Mouse (Mus musculus): ENCODE measurements around the gene Pex10.

The Pex10 gene

DNA sequence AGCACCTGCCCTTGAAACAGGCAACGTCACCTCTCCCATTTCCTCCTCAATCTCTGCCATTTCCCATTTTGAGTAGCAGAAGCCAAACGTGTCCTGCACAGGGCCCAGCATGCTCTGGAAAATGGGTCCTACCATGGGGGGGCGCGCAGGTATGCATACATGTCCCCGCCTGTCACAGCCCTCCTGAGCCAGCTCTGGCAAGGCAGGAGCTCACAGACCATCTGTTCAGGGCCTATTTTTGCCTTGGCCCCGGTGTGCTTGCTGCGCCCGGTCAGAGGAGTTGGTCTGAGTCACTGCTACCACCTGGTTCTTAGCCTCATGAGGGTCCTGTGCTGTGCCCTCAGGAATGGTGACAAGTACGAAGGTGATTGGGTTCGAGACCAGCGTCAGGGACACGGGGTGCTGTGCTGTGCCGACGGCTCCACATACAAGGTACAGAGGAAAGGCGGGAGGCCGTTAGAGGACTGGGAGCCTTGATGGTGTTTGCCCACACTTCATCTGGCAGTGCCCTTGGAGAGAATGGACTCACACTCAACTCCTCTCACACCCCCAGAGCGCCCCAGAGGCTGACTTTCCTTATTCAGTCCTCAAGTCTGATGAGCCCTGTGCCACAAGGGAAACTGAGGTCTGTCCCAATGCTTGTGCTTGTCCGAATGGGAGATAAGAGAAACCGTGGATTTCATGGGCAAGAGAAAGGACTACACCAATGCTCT lies 26.1 kb downstream of the Pex10 start:
- no peak for DNase-seq (ENCODE audit: low read depth, low spot score)

GRCm38 (mm10) chr4:155093431-155094149 lies 26.8 kb downstream of the Pex10 start:
- no peak for DNase-seq (ENCODE audit: low read depth, low spot score)

GRCm38 (mm10) chr4:155094565-155094964 lies 27.7 kb downstream of the Pex10 start:
- DNase-seq (ENCODE audit: low read depth, low spot score): no peak

- DNase-seq (ENCODE audit: low read depth, low spot score): peak; percentile 54
These were observed 28.6 kb downstream of the Pex10 start for GRCm38 (mm10) chr4:155095238-155095900.

DNA sequence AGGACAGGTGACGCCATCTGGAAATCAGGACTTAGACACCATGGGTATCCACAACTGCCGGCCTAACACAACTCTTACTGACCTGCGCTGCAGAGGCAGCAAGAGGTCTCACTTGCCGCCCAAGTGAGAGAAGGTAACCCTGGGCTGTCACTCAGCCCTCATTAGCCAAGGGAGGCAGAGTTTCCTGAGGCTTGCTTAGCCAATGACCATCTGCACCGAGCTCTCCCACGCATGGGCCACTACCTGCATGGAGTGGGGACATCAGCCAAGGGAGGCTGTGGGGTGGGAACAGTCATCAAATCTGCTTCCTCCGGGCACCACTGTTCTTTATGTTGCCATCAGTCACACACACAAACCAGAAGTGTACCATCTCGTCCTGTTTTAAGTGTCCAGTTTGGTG lies 29.2 kb downstream of the Pex10 start:
- no peak for DNase-seq (ENCODE audit: low read depth, low spot score)

- DNase-seq (ENCODE audit: low read depth, low spot score): no peak
These were observed 30.6 kb downstream of the Pex10 start for GRCm38 (mm10) chr4:155097452-155097851.

DNA sequence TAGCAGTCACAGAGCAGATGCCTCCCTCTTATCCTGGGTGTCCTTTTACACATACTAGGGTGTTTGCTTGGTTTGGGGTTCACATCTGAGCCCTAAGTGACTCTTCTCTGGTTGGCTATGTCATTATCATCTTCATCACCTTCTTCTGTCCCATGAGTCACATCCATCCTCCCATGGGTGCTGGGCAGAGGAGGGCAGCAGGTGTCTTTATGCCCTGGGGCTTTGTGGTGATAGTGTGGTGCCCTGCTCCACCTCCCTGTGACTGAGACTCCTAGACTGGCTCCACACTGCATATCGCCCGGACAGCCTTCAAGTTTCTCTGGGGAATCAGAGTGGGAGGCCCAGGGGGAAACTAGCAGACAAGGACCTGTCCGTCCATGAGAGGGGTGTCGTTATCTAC lies 31.8 kb downstream of the Pex10 start:
- no peak for DNase-seq (ENCODE audit: low read depth, low spot score)

- DNase-seq (ENCODE audit: low read depth, low spot score): no peak
These were observed 41.1 kb downstream of the Pex10 start for GRCm38 (mm10) chr4:155107886-155108285.

- no peak for DNase-seq (ENCODE audit: low read depth, low spot score)
These were observed 42.7 kb downstream of the Pex10 start for GRCm38 (mm10) chr4:155109471-155109870.

DNA sequence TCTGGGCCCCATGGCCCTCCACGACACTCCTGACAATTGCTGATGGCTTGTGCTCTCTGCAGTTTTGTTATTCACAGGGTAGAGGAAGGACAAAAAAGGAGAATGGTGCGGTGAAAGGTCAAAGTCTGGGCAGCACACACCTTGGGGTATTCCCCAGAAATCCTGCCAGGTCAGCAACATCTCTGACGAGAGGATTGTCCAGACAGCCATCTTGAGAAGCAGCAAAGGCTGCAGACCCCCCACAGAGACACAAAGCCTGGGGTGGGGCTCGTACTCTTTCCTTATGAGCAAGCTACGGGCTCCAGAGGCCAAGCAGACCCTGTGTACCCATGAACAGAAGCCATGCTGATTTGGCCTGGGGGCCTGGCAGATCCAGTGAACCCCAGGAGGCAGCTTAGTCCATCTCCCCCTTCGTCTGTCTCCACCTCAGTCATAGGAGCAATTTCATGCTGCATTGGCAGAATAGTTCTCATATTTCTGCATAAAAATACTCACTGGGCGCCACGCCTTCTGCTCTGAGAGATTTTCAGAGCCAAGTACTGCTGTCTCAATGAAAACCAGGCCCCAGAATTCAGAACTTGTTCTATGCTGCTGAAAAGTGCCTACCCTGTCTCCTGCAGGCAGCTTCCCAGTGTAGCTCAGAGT lies 47.1 kb downstream of the Pex10 start:
- DNase-seq (ENCODE audit: low read depth, low spot score): no peak

DNA sequence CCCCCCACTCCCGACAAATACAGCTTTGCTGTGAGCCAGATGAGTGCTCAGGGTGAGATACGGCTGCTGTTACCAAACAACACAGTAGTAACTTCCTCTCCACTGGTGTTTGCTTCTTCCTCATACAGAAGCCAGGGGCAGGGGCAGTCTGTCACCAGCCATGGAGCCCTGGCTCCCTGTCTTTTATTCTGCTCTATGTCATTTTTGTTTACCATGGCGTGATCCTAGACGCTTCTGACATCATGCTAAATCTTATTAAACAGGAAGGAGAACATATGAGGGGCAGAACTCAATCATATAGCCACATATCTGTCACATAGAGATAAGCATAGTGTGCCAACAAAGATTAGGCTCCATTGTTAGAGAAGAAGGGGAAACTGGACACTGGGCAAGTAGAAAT lies 49.8 kb downstream of the Pex10 start:
- DNase-seq (ENCODE audit: low read depth, low spot score): no peak

GRCm38 (mm10) chr4:155117396-155117978 lies 50.7 kb downstream of the Pex10 start:
- DNase-seq (ENCODE audit: low read depth, low spot score): no peak

DNA sequence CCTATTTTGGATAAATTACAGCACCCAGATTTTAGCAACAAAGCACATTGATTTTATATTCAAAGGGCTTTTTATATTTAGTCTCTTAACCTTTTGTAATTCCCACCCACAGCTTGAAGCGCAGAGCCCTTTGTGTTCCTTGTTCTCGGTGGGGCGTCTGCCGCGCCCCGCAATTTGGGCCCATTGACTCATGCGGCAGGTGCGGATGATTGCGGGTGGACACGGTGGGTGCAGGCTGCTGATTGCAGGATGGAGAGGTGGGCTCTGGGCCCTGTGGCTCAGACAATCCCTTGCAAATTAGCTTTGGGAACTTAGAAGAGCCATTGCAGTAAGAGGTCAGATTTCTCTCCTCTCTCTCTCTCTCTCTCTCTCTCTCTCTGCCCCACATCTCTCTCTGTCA lies 51.5 kb downstream of the Pex10 start:
- DNase-seq (ENCODE audit: low read depth, low spot score): no peak

DNA sequence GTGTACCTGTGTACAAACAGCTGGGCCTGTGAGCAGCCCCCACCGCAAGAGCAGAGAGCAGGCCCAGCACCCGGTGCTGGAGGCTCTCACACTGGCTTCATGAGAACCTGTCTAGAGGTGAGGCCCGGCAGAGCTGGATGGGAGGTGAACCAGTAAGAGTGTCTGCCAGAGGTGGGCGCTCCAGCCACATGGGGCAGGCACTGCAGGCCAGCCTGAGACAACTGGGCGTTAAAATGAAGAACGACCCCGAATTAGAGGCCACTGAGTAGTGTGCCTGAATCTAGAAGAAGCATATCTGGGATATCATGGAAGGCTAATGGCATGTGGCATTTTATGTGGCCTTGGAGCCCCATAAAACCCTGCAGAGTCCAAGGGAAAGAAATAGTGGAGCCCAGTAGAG lies 53.2 kb downstream of the Pex10 start:
- DNase-seq (ENCODE audit: low read depth, low spot score): no peak

GRCm38 (mm10) chr4:155120583-155120982 lies 53.8 kb downstream of the Pex10 start:
- no peak for DNase-seq (ENCODE audit: low read depth, low spot score)

GRCm38 (mm10) chr4:155121222-155121621 lies 54.4 kb downstream of the Pex10 start:
- no peak for DNase-seq (ENCODE audit: low read depth, low spot score)
